Mouse (Mus musculus): Measurements from ENCODE around the gene Prps1.
"Not testable (repeated sequence)": the region's sequence is repeated elsewhere in the genome, so short reads cannot be mapped to it uniquely, and the experiment has no call there.

The Prps1 gene

GRCm38 (mm10) chrX:140501401-140502301 is 45.2 kb downstream of the Prps1 start:
- DNase-seq (ENCODE audit: low read depth, low spot score): no peak

- no peak for DNase-seq (ENCODE audit: low read depth, low spot score)
Observed at GRCm38 (mm10) chrX:140503905-140504304, 47.5 kb downstream of the Prps1 start.

- no peak for DNase-seq (ENCODE audit: low read depth, low spot score)
Observed at GRCm38 (mm10) chrX:140505497-140506238, 49.3 kb downstream of the Prps1 start.

GRCm38 (mm10) chrX:140506436-140507180 is 50.2 kb downstream of the Prps1 start:
- no peak for DNase-seq (ENCODE audit: low read depth, low spot score)

GRCm38 (mm10) chrX:140507377-140507776 is 51.0 kb downstream of the Prps1 start:
- no peak for DNase-seq (ENCODE audit: low read depth, low spot score)

- not testable (repeated sequence) for DNase-seq (ENCODE audit: low read depth, low spot score)
Observed at GRCm38 (mm10) chrX:140508791-140509190, 52.4 kb downstream of the Prps1 start.

- no peak for DNase-seq (ENCODE audit: low read depth, low spot score)
Observed at GRCm38 (mm10) chrX:140509817-140510216, 53.4 kb downstream of the Prps1 start.

- no peak for DNase-seq (ENCODE audit: low read depth, low spot score)
Observed at GRCm38 (mm10) chrX:140510696-140511429, 54.5 kb downstream of the Prps1 start.

GRCm38 (mm10) chrX:140511687-140512651 is 55.6 kb downstream of the Prps1 start:
- DNase-seq (ENCODE audit: low read depth, low spot score): no peak

GRCm38 (mm10) chrX:140513379-140513778 is 57.0 kb downstream of the Prps1 start:
- no peak for DNase-seq (ENCODE audit: low read depth, low spot score)

GRCm38 (mm10) chrX:140518351-140518750 is 61.9 kb downstream of the Prps1 start:
- no peak for DNase-seq (ENCODE audit: low read depth, low spot score)

GRCm38 (mm10) chrX:140520146-140521102 is 64.0 kb downstream of the Prps1 start:
- peak; percentile 66 for DNase-seq (ENCODE audit: low read depth, low spot score)

- DNase-seq (ENCODE audit: low read depth, low spot score): no peak
Observed at GRCm38 (mm10) chrX:140522071-140522765, 65.8 kb downstream of the Prps1 start.

- DNase-seq (ENCODE audit: low read depth, low spot score): no peak
Observed at GRCm38 (mm10) chrX:140524231-140524630, 67.8 kb downstream of the Prps1 start.

Data from embryo, embryonic 11.5 days (tissue).